Mouse (Mus musculus) liver, embryonic 11.5 days (tissue): ENCODE measurements around the gene Sv2a. TPM values are rescaled to one million over a fixed set of nuclear protein-coding genes. Genes with fewer than 3 reads are reported as not detected.
A peak's percentile ranks its signal among the peaks of the same experiment; 100 is the strongest.
"Not testable (repeated sequence)": the region's sequence is repeated elsewhere in the genome, so short reads cannot be mapped to it uniquely, and the experiment has no call there.

Source experiments
- ATAC-seq: fragments of 200-750 bp; cut with Nextera tagmentation; replicated peaks from 2 replicates; pipeline ENCODE4 v1.8.0; 2017; ENCODE audit warnings: moderate number of reproducible peaks, mild to moderate bottlenecking, moderate TSS enrichment, moderate library complexity; ENCODE audit not compliant: low FRiP score
- DNase-seq: peaks from one replicate; pipeline ENCODE4 v3.0.0-alpha.2; 2017; ENCODE audit warnings: low spot score
- H3K27ac ChIP-seq: fragments of 300-500 bp; sonication (generic); 2 replicates; pipeline ENCODE4 v1.5.1; 2014; ENCODE audit warnings: mild to moderate bottlenecking, low read depth, low read length, control low read depth
- H3K27me3 ChIP-seq: fragments of 300-500 bp; sonication (generic); replicated peaks from 2 replicates; pipeline ENCODE4 v1.6.1; 2014; ENCODE audit warnings: low read length, mixed read lengths; ENCODE audit not compliant: control insufficient read depth, insufficient read depth
- H3K36me3 ChIP-seq: fragments of 300-500 bp; sonication (generic); 2 replicates; pipeline ENCODE4 v1.6.1; 2014; ENCODE audit warnings: mild to moderate bottlenecking, low read length, moderate library complexity, mixed read lengths; ENCODE audit not compliant: control insufficient read depth, insufficient read depth
- H3K4me1 ChIP-seq: fragments of 300-500 bp; sonication (generic); replicated peaks from 2 replicates; pipeline ENCODE4 v1.6.1; 2014; ENCODE audit warnings: low read length, mixed read lengths; ENCODE audit not compliant: control insufficient read depth, insufficient read depth
- H3K4me2 ChIP-seq: fragments of 300-500 bp; sonication (generic); 2 replicates; pipeline ENCODE4 v1.6.1; 2014; ENCODE audit warnings: mild to moderate bottlenecking, control low read depth, moderate library complexity
- H3K4me3 ChIP-seq: fragments of 300-500 bp; sonication (generic); 2 replicates; pipeline ENCODE4 v1.5.1; 2014; ENCODE audit warnings: low read depth, low read length, control low read depth
- H3K9ac ChIP-seq: fragments of 300-500 bp; sonication (generic); 2 replicates; pipeline ENCODE4 v1.6.1; 2014; ENCODE audit warnings: low read depth, low read length, control low read depth
- H3K9me3 ChIP-seq: fragments of 300-500 bp; sonication (generic); 2 replicates; pipeline ENCODE4 v1.6.1; 2016; ENCODE audit warnings: low read length, inconsistent platforms, mixed read lengths; ENCODE audit not compliant: control insufficient read depth
- WGBS: fragments of 180-500 bp; shearing (Covaris S2); extraction: QIAGEN DNeasy Blood & Tissue Kit; methylation state at CpG from one replicate; pipeline ENCODE4 v1.1.7; 2014; 5-methylcytosine and 5-hydroxymethylcytosine counted together
- polyA plus RNA-seq: library from polyadenylated mRNA; unstranded; fragments of >200 nt; fragmentation: Nextera tagmentation; extraction: Ambion mirVana; gene quantifications from 2 replicates; pipeline ENCODE4 v1.2.1, GENCODE M21; 2014

The Sv2a gene
- polyA plus RNA-seq, 1 experiment from 2014 or later, result 4.3 TPM

DNA sequence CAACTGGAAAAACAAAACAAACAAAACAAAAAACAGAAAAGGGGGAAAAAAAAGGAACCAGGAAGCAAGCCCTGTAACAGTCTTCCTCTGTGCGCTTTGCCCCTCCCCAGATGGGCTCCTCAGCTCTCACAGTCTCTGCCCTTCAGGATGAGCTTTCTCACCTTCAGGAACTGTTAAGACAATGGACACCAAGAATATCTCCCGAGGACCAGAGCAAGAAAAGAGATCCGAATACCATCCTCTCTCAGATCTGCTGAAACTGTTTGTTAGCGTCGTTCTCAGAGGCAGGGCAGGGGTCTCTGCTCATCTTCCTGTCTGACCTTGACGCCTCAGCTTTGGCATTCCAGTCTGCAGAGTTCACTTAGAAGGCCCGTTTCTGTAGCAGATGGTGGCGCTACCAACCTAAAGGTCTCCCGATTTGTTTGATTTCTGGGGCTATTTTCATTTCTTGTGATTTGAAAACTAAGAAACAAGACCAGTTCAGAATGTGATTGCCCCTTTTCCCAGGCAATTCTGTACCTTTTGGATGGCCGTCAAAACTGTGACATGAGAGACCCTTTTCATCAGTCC lies 9.9 kb upstream of the Sv2a start:
- Histone ChIP-seq H3K36me3 (peaks cover 22% of the 10 kb centered on the region), H3K4me2 (peak overlapping the region; percentile 95), H3K9me3 (no peaks in the 10 kb centered on the region), H3K4me1 (peaks cover 19% of the 10 kb centered on the region), H3K9ac (peak overlapping the region; percentile 96), H3K4me3 (peak overlapping the region; percentile 87), H3K27me3 (no peaks in the 10 kb centered on the region), H3K27ac (peak overlapping the region; percentile 95; the same call in 1 of the 2 replicates)
- ATAC-seq, result no peak
- no peak for DNase-seq
- 51% methylated on average over 10 of the region's 10 CpGs for WGBS

DNA sequence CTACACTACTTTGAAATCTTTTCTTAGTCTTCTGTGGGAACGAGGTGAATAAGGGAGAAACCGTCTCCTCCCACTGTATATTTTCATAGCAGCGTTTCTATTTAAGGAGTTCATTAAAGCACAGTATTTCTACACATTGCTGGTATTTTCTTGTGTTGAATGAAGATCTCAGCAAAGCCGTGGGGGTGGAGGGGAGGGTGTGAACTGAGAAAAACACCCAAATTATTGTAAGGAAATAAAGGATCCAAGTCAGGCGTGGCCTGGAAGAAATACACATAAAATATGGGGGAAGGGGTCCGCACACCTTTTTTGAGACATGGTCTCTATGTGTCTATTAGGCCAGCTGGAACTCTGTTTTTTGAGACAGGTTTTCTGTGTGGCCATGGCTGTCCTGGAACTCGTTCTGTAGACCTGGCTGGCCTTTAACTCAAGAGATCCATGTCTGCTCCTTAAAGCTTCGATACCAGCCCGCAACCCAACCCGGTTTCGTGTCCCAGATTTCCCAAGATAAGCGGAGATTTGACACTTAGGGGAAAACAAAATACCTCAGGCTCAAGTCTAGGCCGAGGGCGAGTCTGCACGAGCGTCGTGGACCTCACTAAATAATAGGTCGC lies 9.3 kb upstream of the Sv2a start:
- H3K9ac ChIP-seq, result peak overlapping the region; percentile 96
- H3K4me2 ChIP-seq, result peak overlapping the region; percentile 95
- peaks cover 19% of the 10 kb centered on the region for H3K4me1 ChIP-seq
- peak overlapping the region; percentile 87 for H3K4me3 ChIP-seq
- H3K27me3 ChIP-seq, result no peaks in the 10 kb centered on the region
- 19% methylated on average over 18 of the region's 18 CpGs for WGBS
- no peaks in the 10 kb centered on the region for H3K9me3 ChIP-seq
- peak overlapping the region; percentile 95 for H3K27ac ChIP-seq
- H3K36me3 ChIP-seq, result peaks cover 27% of the 10 kb centered on the region
- no peak for ATAC-seq
- DNase-seq, result no peak

GRCm38 (mm10) chr3:96172197-96173178 lies 8.5 kb upstream of the Sv2a start, which contains the start of gene Sf3b4:
Gene Sf3b4, plus strand, starts transcription at chr3:96172332.
- DNase-seq (peak; percentile 97), ATAC-seq (peak; percentile 91)
- H3K9ac ChIP-seq, result peak within 1 kb of the TSS; percentile 96
- under 1% methylated on average over 58 of the region's 58 CpGs for WGBS
- H3K4me3 ChIP-seq, result peak within 1 kb of the TSS; percentile 87
- H3K27me3 ChIP-seq, result no peaks in the 10 kb centered on the region
- H3K9me3 ChIP-seq, result no peaks in the 10 kb centered on the region
- peak within 1 kb of the TSS; percentile 95 for H3K4me2 ChIP-seq
- peaks cover 19% of the 10 kb centered on the region for H3K4me1 ChIP-seq
- peaks cover 30% of the 10 kb centered on the region for H3K36me3 ChIP-seq
- peak within 1 kb of the TSS; percentile 95 for H3K27ac ChIP-seq

DNA sequence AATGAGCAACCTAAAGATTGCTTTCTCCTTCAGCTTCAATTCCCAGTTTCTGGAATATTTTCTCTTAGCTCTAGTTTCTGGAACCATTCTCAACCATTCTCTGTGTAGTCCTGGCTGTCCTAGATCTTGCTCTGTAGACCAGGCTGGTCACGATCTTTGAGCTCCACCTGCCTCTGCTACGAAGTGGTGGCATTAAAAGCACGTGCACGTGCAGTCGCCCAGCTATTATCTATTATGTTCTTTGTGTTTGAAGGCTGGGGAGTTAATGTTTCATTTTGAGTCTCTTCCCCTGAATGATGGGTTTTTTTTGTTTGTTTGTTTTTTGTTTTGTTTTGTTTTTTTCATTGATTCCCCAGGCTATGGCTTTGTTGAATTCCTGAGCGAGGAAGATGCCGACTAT lies 7.8 kb upstream of the Sv2a start:
- H3K27ac ChIP-seq, result peak overlapping the region; percentile 95; the same call in 1 of the 2 replicates
- H3K4me2 ChIP-seq, result peak overlapping the region; percentile 95
- DNase-seq, result no peak
- peaks cover 33% of the 10 kb centered on the region for H3K36me3 ChIP-seq
- ATAC-seq, result no peak
- H3K4me3 ChIP-seq, result peak overlapping the region; percentile 87
- 32% methylated on average over 7 of the region's 7 CpGs for WGBS
- peaks cover 19% of the 10 kb centered on the region for H3K4me1 ChIP-seq
- H3K9ac ChIP-seq, result peak overlapping the region; percentile 96
- no peaks in the 10 kb centered on the region for H3K9me3 ChIP-seq
- no peaks in the 10 kb centered on the region for H3K27me3 ChIP-seq

DNA sequence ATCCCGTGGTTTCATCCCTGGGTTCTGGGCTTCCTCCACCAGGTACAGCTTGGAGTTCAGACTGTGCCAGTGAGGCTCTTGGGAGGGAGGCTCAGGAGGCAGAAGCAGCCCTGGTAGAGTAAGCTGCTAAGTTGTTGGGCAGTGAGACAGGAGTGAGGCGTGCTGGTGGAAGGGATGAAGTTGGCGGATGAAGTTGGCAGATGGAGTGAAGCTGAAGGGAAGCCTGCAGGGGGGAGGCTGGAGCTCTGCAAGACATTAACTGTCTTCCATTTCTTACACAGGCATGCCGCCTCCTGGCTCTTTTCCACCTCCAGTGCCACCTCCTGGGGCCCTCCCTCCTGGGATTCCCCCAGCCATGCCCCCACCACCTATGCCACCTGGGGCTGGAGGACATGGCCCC lies 6.9 kb upstream of the Sv2a start:
- 0 out of 2 replicates have a peak overlapping the region, but pooled peaks have one; percentile 13 for H3K9ac ChIP-seq
- not testable (repeated sequence) for DNase-seq, H3K9me3 ChIP-seq, ATAC-seq, H3K27ac ChIP-seq, H3K27me3 ChIP-seq
- H3K4me1 ChIP-seq, result peaks cover 19% of the 10 kb centered on the region
- peaks cover 29% of the 10 kb centered on the region for H3K36me3 ChIP-seq
- H3K4me3 ChIP-seq, result peak overlapping the region; percentile 34
- peak overlapping the region; percentile 95 for H3K4me2 ChIP-seq
- 83% methylated on average over 4 of the region's 4 CpGs for WGBS

- Histone ChIP-seq H3K27me3 (no peaks in the 10 kb centered on the region), H3K36me3 (peaks cover 29% of the 10 kb centered on the region), H3K9ac (no peak overlapping the region), H3K27ac (no peak overlapping the region), H3K4me2 (no peak overlapping the region), H3K4me1 (peaks cover 19% of the 10 kb centered on the region), H3K4me3 (no peak overlapping the region), H3K9me3 (no peaks in the 10 kb centered on the region)
- 87% methylated on average over 6 of the region's 6 CpGs for WGBS
- ATAC-seq (no peak), DNase-seq (no peak)
Measured at GRCm38 (mm10) chr3:96175251-96175650, 5.7 kb upstream of the Sv2a start.

DNA sequence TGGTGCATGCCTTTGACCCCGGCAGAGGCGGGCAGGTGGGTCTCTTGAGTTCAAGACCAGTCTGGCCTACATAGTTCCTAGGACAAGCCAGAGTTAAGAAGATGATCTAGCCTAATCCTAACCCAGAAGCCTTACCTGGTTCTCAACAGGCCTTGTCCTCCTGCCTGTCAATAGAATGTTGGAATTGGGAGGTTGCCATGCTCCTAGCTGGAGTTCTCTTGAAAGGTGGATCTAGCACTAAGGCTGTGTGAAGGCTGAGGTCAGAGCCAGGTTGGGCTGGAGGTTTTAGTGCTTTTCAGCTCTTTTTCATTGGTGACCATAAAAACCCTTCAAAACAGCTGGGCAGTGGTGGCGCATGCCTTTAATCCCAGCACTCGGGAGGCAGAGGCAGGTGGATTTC lies 2.5 kb upstream of the Sv2a start:
- 90% methylated on average over 4 of the region's 4 CpGs for WGBS
- no peak for DNase-seq
- no peaks in the 10 kb centered on the region for H3K27me3 ChIP-seq
- H3K4me3 ChIP-seq, result no peak overlapping the region
- H3K36me3 ChIP-seq, result peaks cover 29% of the 10 kb centered on the region
- H3K9me3 ChIP-seq, result no peaks in the 10 kb centered on the region
- H3K27ac ChIP-seq, result no peak overlapping the region
- no peak overlapping the region for H3K9ac ChIP-seq
- H3K4me2 ChIP-seq, result no peak overlapping the region
- H3K4me1 ChIP-seq, result peaks cover 31% of the 10 kb centered on the region
- ATAC-seq, result no peak

- ATAC-seq (no peak), DNase-seq (no peak)
- Histone ChIP-seq H3K4me2 (no peak overlapping the region), H3K27me3 (no peaks in the 10 kb centered on the region), H3K4me3 (no peak overlapping the region), H3K36me3 (peaks cover 28% of the 10 kb centered on the region), H3K9me3 (no peaks in the 10 kb centered on the region), H3K4me1 (peaks cover 28% of the 10 kb centered on the region), H3K27ac (no peak overlapping the region), H3K9ac (no peak overlapping the region)
- WGBS, result 77% methylated on average over 2 of the region's 2 CpGs
Measured at GRCm38 (mm10) chr3:96178902-96179301, 2.0 kb upstream of the Sv2a start.
